Mouse (Mus musculus) spleen, postnatal 36 days (tissue): Measurements from ENCODE around the gene Atl1.

Source experiments
- DNase-seq, 2 experiments: peaks; one replicate each; pipeline ENCODE4 v3.0.0; 2022; ENCODE audit warnings: low spot score in 2 of 2, mixed read lengths in 1 of 2

The Atl1 gene

GRCm38 (mm10) chr12:69941655-69942329 is 49.4 kb downstream of the Atl1 start:
- no peak for DNase-seq

GRCm38 (mm10) chr12:69945861-69946260 is 53.4 kb downstream of the Atl1 start:
- DNase-seq = no peak

- no peak for DNase-seq
Observed at GRCm38 (mm10) chr12:69947502-69947901, 55.1 kb downstream of the Atl1 start.

- no peak for DNase-seq
Observed at GRCm38 (mm10) chr12:69957378-69957777, 65.0 kb downstream of the Atl1 start.

GRCm38 (mm10) chr12:69962468-69962867 is 70.1 kb downstream of the Atl1 start:
- DNase-seq = peak; percentile 43 to 55

- DNase-seq = no peak
Observed at GRCm38 (mm10) chr12:69963141-69963540, 70.7 kb downstream of the Atl1 start.

- no peak for DNase-seq
Observed at GRCm38 (mm10) chr12:69965644-69966043, 73.2 kb downstream of the Atl1 start.

- DNase-seq = no peak
Observed at GRCm38 (mm10) chr12:69966071-69966470, 73.7 kb downstream of the Atl1 start.

GRCm38 (mm10) chr12:69967112-69967511 is 74.7 kb downstream of the Atl1 start:
- DNase-seq = no peak

GRCm38 (mm10) chr12:69968154-69968553 is 75.7 kb downstream of the Atl1 start:
- DNase-seq = no peak

- DNase-seq = no peak
Observed at GRCm38 (mm10) chr12:69973666-69974065, 81.3 kb downstream of the Atl1 start.

GRCm38 (mm10) chr12:69976688-69977087 is 84.3 kb downstream of the Atl1 start:
- DNase-seq = no peak

GRCm38 (mm10) chr12:69977376-69977998 is 85.1 kb downstream of the Atl1 start:
- DNase-seq = no peak

GRCm38 (mm10) chr12:69982874-69983273 is 90.5 kb downstream of the Atl1 start:
- peak in 1 of 2 experiments; percentile 24 for DNase-seq

GRCm38 (mm10) chr12:69985546-69985945 is 93.1 kb downstream of the Atl1 start:
- DNase-seq = no peak

- DNase-seq = peak; percentile 14 to 25
Observed at GRCm38 (mm10) chr12:69986241-69986762, 93.9 kb downstream of the Atl1 start.

- DNase-seq = peak; percentile 84 to 87
Observed at GRCm38 (mm10) chr12:69986786-69987497, 94.5 kb downstream of the Atl1 start, which contains the start of gene Sav1. Gene Sav1, minus strand, starts transcription at chr12:69987002.

- DNase-seq = no peak
Observed at GRCm38 (mm10) chr12:69995382-69995781, 103.0 kb downstream of the Atl1 start.

- DNase-seq = no peak
Observed at GRCm38 (mm10) chr12:69998186-69998983, 106.0 kb downstream of the Atl1 start.

- DNase-seq = no peak
Observed at GRCm38 (mm10) chr12:70005103-70005502, 112.7 kb downstream of the Atl1 start.

- no peak for DNase-seq
Observed at GRCm38 (mm10) chr12:70010356-70010755, 117.9 kb downstream of the Atl1 start.

- no peak for DNase-seq
Observed at GRCm38 (mm10) chr12:70011681-70012080, 119.3 kb downstream of the Atl1 start.
